Mouse (Mus musculus) liver, embryonic 14.5 days (tissue): ENCODE results near the gene Polh.

Experiments
- CTCF ChIP-seq: IDR thresholded peaks from 2 replicates; pipeline ENCODE4 v1.5.1; 2016; ENCODE audit warnings: antibody characterized with exemption, low read depth, control low read depth
- EP300 ChIP-seq: IDR thresholded peaks from 2 replicates; pipeline ENCODE4 v1.6.1; 2016; ENCODE audit warnings: antibody characterized with exemption, low read depth

GRCm38 (mm10) chr17:46164791-46165190 lies 37.7 kb downstream of the Polh start:
- no peak for TF ChIP-seq CTCF
- no peak for TF ChIP-seq EP300
